Mouse (Mus musculus): ENCODE results near the gene Top2a. TPM values are rescaled to one million over a fixed set of nuclear protein-coding genes. Genes with fewer than 3 reads are reported as not detected.
"Not testable (repeated sequence)": the region's sequence is repeated elsewhere in the genome, so short reads cannot be mapped to it uniquely, and the experiment has no call there.

Gene Top2a
- total RNA-seq, 2 experiments from 2014 or later = 8.1 to 9.8 TPM

DNA sequence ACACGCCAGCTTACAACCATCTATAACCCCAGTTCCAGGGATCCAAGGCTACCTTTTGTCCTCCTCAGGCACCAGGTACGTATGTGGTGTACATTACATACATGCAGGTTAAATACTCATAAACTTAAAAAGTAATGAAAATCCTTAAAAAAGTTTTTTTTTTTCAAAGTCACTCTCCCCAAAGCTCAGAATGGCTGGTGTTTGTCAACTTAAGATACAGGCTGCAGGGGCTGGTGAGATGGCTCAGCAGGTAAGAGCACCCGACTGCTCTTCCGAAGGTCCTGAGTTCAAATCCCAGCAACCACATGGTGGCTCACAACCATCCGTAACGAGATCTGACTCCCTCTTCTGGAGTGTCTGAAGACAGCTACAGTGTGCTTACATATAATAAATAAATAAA lies 35.7 kb downstream of the Top2a start:
- DNase-seq (ENCODE audit: low spot score in 2 of 2) = not testable (repeated sequence)

DNA sequence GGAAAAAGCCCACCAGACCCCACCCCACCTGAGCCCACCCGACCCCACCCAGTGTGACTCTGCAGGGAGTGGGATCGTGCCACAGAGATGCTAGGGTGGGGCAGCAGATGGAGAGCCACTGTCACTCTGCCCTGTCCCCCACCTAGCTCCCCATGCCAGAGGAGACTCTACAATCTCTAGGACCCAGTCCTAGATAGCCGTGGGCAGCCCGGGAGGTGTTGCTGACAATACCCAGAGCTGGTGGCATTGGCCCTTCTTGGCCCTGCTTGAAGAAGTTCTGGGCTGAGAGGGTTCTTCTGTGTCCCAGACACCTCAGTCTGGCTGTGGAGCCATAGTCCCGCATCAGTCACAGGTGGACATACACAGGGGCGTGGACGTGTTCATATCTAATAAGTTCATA lies 38.4 kb downstream of the Top2a start:
- DNase-seq (ENCODE audit: low spot score in 2 of 2) = no peak

DNA sequence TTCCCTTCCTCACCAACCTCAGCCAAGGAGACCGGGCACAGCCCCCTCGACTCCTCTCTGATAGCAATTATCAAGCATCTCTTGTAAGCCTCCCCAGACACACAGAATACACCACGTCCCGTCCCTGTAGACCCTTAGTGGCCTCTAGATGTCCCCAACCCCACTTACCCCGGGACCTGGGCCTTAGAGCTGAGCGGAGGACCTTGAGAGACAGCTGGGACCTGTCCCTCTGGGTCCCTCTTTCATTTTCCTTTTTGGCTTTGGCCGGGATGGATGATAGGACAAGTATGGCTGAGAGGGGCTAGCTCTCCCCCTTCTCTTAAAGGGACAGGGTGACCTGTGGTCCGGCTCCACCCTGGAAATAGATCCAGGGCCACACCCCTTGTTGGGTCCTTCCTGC lies 40.4 kb downstream of the Top2a start:
- no peak for DNase-seq (ENCODE audit: low spot score in 2 of 2)

GRCm38 (mm10) chr11:98982773-98983133 lies 41.2 kb downstream of the Top2a start, which contains the start of gene Gjd3:
Gene Gjd3 (minus strand): TSS chr11:98983016.
- peak in 1 of 2 experiments; percentile 21 for DNase-seq (ENCODE audit: low spot score in 2 of 2)

GRCm38 (mm10) chr11:98981997-98982772 lies 41.8 kb downstream of the Top2a start:
- peak; percentile 38 to 63 for DNase-seq (ENCODE audit: low spot score in 2 of 2)

- DNase-seq (ENCODE audit: low spot score in 2 of 2) = no peak
Measured at GRCm38 (mm10) chr11:98981289-98981996, 42.5 kb downstream of the Top2a start.

DNA sequence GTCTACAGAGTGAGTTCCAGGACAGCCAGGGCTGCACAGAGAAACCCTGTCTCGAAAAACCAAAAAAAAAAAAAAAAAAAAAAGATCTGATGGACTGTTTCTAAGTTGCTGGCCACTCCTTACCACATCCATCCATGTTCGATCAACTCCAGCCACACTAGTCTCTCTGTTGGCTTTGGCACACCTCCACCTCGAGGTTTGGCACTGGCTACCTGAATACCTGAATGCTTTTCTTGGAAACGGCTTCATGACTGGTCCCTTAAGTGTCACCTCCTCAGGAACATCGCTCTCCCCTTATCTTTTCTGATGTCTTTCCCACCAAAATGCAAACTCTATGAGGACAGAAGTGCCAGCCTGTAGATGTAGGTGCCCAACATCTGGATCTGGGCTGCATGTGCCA lies 44.6 kb downstream of the Top2a start:
- no peak for DNase-seq (ENCODE audit: low spot score in 2 of 2)

DNA sequence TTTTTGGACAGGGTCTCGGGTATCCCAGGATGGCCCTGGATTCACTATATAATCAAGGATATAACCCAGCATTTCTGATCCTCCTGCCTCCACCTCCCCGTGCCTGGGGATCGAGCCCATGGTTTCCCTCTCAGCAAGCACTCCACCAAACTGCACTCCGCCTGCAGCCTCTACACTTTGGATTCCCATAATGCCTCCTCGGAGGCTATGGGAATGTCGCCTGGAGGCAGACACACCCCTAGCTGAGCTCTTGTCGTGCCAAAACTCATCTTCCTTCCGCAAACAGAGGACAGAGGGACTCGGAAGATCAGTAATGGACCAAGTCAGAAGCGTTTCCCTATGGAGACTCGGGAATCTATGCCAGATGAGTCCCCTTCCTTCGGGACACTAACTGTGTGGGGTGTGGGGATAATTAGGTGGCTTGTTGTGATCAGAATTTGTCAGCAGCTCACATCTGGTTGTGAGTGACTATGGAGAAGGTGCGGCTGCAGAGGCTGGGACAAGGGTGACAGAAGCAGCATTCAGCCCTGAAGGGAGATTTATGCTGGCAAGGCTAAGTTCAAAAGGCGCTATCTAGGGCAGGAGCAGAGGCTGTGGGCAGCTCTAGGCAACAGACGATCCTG lies 45.4 kb downstream of the Top2a start:
- no peak for DNase-seq (ENCODE audit: low spot score in 2 of 2)

- DNase-seq (ENCODE audit: low spot score in 2 of 2) = peak in 1 of 2 experiments; percentile 81
Measured at GRCm38 (mm10) chr11:98974871-98975719, 48.9 kb downstream of the Top2a start.

GRCm38 (mm10) chr11:98974213-98974612 lies 49.8 kb downstream of the Top2a start:
- DNase-seq (ENCODE audit: low spot score in 2 of 2) = no peak

DNA sequence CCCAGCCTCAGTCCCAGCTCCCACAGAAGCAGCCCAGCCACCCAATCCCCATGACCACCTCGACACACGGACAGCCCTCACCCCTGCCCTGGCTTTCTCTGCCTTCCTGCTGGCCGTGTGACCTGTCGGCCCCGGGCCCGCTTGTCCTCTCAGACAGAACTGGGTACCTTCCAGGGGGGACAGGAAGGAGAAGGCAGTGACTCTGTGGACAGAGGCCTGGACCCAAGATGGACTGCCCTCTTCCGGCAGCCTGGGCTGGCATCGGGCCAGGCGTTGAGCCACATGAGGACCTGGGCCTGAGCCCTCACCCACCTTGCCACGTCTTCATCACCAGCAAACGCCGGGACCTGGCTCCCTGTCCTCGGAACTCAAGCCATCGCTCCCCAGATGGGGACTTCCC lies 50.4 kb downstream of the Top2a start:
- DNase-seq (ENCODE audit: low spot score in 2 of 2) = no peak

- no peak for DNase-seq (ENCODE audit: low spot score in 2 of 2)
Measured at GRCm38 (mm10) chr11:98972801-98973360, 51.1 kb downstream of the Top2a start.

DNA sequence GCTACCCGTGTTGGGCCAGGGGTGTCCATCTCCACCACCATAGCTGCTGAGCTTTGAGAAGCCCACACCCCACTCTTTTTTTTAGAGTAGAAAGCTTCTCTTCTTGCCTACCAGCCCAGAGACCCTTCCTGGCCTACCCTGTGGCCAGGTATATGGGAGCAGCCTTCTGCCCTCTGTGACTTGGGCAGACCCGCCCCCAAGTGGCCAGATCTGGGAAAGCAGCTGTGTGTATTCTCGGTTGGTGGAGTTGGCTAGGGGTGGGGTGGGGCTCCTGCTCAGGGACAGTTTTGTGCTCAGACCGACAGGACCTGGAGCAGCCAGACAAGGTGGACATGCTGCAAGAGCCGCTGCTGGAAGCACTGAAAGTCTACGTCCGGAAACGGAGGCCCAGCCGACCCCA lies 51.8 kb downstream of the Top2a start:
- peak; percentile 82 to 83 for DNase-seq (ENCODE audit: low spot score in 2 of 2)

DNA sequence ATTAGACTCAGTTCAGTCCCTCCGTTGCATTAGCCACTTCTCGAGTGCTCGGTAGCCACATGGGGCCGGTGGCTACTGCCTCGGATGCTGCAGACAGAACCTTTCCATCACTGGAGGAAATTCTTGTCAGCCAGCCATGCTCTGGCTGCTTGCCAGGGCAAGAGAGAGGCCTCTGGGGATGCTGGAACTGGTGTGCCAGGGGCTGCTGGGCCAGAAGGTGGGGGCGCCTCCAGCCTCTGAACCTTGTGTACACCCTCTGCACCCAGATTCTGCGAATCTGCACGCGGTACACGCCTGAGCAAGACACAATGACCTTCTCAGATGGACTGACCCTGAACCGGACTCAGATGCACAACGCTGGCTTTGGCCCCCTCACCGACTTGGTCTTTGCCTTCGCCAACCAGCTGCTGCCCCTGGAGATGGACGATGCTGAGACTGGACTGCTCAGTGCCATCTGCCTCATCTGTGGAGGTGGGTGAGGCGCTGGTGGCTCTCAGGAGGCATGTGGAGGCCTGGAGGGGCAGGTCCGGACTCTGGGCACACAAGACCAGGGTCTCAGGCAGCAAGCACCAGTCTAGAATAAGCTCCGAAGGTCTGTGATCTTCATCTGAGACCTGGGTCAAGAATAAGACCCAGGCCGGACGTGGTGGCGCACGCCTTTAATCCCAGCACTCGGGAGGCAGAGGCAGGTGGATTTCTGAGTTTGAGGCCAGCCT lies 52.5 kb downstream of the Top2a start:
- peak in 1 of 2 experiments; percentile 70 for DNase-seq (ENCODE audit: low spot score in 2 of 2)

GRCm38 (mm10) chr11:98970191-98970925 lies 53.6 kb downstream of the Top2a start:
- no peak for DNase-seq (ENCODE audit: low spot score in 2 of 2)

GRCm38 (mm10) chr11:98969496-98969927 lies 54.5 kb downstream of the Top2a start:
- peak; percentile 83 to 90 for DNase-seq (ENCODE audit: low spot score in 2 of 2)

- no peak for DNase-seq (ENCODE audit: low spot score in 2 of 2)
Measured at GRCm38 (mm10) chr11:98968716-98969495, 55.1 kb downstream of the Top2a start.

- no peak for DNase-seq (ENCODE audit: low spot score in 2 of 2)
Measured at GRCm38 (mm10) chr11:98968079-98968478, 55.9 kb downstream of the Top2a start.
